Mouse (Mus musculus) regulatory T cell (primary cell): ENCODE data around the gene Cplx2.

Source experiments
- in situ Hi-C: fragments of 300-600 bp; cut with MboI, MseI; formaldehyde crosslinking; loops from one replicate; pipeline ENCODE4 v1.15.1; 2025; ENCODE audit warnings: high pct_unique_total_duplicates

Cplx2 gene

DNA sequence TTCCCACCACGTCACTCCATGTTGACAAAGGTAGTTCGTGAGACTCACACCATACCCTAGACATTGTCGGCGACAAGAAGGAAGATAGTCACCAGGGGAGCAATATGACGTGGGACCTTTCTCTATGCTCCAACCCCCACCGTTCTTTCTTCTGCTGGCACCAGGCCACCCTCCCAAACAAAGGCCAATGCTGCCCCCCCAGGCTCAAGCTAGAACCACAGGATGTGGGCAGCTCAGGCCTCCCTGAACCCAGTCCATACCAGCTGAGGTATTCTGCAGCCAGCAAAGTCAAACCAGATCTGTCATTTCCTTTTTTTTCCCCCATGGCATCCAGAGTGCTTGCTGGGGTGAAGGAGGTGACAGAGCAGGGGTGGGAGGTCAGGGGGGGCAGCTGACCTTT lies 3.4 kb upstream of the Cplx2 start:
- in situ Hi-C loops: loop anchor here (10.0 kb wide), 1 partner anchor 1867 kb away; no protein-coding TSS in a partner anchor

DNA sequence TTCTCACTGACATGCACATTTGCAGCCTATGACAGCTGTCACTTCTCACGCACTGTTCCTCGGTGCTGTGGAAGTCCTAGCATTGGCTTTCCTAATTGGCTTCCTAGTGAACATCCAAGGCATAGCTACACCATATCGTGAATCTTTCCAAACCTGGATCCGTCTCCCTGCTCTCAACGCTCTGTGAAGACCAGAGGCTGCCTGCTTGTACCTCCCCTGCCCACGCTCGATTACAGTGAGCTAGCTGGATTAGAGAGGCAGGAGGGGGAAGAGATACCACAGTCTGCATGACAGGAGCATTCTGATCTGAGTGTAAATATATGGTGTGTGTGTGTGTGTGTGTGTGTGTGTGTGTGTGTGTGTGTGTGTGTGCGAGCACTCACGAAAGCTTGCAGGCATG lies 3.0 kb upstream of the Cplx2 start:
- in situ Hi-C loops: loop anchor here (10.0 kb wide), 1 partner anchor 1867 kb away; no protein-coding TSS in a partner anchor

DNA sequence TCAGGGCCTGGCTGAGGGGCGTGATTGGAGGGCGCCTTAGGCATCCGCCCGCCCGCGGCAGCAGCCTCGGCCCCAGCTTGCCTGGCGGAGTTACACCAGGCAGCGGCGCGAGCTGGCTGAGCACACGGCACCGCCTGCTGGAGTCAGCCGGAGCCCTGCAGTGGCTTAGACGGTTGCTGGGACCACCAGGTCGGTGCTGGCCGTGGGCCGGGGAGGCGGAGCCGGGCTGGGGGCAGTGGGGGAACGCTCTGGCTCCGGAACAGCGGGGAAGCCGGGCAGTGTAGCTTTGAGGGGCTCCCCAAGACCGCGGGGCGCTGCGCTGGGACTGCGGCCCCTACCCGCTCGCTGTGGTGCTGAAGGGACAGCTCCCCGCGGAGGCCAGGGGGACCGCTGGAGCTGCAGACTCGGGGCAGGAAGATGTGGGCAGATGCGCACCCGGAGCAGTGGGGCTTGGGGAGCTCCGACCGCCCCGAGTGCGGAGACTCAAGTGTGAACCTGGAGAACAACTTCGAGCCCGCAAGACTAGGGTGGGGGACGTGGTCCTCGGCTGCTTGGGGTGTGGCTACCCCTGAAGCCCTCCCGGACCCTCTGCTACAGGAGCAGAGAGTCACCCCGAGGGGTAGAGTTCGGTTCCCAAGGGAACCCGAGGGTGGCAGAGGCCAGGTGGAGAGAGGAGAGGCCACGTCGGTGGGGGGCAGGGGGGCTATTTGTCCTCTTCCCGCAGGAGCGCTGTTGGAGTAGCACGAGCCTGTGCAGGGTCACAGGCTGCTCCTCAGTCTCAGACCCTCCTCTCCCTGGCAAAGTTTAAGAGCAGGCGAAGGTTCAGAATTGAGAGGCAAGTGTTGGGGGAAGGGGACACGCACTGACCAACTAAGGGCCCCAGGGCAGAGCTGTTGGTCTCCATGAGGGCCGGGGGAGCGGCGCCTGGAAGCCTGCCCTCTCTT lies 510 bp downstream of the Cplx2 start:
- in situ Hi-C loops: loop anchor here (10.0 kb wide), 2 partner anchors 117 to 257 kb away; no protein-coding TSS in a partner anchor

DNA sequence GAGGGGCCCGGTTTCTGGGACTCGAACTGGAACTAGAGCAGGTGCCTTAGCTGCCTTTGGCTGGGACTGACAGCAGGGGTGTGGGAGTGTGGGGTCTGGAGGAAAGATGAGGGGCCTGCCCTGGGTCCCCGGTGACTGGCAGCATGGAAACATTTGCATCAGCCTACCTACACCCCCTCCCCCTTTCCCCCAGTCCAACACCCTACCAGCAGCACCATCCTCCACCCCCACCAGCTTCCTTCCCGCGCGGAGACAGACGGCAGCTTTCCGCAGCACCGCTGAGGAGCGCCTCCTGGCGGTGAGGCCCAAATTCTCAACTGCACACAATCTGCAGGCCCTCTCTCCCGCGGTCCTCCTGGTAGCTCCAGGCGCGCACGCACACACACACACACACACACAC lies 1.5 kb downstream of the Cplx2 start:
- in situ Hi-C loops: loop anchor here (10.0 kb wide), 2 partner anchors 118 to 258 kb away; no protein-coding TSS in a partner anchor

DNA sequence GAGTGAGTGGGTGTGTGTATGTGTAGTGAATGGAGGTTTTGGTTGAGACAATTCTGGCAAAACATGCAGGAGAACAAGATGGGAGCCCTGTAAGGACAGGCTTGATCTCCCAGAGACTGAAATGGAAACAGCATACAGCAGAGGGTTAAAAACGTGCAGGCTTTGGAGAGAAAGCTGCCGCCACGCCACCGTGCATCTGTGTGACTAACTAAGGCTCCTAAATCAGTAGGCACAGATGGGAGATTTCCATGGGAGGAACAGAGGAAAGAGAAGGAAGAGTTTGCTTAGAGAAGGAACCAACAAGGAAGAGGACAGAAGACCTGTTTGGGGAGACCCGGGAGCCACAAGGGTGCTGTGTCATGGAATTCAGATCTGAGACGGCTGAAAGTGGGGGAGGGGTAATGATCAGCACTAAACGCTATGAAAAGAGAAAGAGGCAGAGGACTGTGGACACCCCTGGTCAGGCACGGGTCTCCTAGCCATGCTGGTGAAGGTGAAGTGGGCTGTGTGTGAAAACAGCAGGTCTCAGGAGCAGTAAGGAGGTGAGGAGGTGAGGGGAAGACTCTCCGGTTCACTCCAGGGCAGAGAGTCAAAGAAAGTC lies 3.1 kb downstream of the Cplx2 start:
- in situ Hi-C loops: loop anchor here (10.0 kb wide), 2 partner anchors 119 to 259 kb away; no protein-coding TSS in a partner anchor

DNA sequence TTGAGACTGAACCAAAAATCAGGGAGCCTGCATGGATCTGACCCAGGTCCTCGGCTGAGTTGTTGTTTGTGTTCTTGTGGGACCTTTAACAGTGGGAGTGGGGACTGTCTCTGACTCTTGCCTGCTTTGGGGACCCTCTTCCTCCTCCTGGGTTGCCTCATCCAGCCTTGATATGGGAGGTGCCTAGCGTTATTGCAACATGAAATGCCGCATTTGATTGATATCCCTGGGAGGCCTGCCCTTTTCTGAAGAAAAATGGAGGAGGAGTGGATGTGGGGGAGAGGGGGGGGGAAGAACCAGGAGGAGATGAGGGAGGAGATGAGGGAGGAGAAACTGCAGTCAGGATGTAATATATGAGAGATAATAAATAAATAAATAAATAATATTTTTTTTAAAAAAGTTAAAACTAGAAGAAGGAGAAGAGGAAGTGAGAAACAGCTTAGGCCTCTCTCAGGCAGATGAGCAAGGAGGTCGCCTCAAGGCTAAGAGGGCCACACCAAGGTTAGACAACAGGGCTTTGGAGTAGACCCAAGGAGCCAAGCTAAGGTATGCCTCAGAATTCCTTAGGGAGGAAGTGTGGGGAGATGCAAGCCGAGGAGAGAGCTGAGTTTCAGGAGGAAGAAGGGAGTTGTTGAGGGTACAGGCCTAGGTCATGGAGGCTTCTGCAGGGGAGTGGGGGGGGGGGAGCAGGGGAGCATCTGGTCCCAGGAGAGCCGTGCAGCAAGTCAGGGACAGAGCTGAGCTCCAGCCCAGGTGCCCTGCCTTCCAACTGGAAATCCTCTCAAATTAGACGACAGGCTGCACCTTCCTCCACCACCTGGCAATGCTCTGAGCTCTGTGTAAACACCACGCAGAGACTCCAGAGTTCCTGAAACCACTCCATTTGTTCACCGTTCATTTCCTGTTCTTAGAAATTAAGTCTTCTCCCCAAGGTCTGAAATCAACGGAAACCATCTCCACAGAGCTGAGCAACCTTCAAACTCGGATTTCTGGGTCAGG lies 4.6 kb downstream of the Cplx2 start:
- in situ Hi-C loops: loop anchor here (10.0 kb wide), 2 partner anchors 121 to 261 kb away; no protein-coding TSS in a partner anchor

DNA sequence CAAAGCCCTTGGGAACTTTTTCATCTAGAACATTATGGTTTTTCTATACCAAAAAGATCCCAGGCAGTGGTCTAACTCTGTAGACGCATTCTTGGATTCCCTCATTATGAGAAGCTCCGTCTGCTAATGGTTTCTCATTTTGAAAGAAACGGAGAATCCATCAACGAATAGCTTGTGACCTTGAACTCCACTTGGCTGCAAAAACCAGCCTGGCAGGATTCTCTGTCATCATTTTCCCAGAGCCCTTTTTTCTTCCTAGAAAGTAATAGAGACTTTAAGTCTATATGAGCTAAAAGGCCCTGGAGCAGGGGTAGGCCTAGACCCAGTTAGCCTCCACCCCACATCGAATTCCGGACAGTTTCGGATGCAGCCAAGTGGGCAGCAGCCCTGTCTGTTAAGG lies 5.6 kb downstream of the Cplx2 start:
- in situ Hi-C loops: loop anchor here (10.0 kb wide), 2 partner anchors 122 to 262 kb away; no protein-coding TSS in a partner anchor

DNA sequence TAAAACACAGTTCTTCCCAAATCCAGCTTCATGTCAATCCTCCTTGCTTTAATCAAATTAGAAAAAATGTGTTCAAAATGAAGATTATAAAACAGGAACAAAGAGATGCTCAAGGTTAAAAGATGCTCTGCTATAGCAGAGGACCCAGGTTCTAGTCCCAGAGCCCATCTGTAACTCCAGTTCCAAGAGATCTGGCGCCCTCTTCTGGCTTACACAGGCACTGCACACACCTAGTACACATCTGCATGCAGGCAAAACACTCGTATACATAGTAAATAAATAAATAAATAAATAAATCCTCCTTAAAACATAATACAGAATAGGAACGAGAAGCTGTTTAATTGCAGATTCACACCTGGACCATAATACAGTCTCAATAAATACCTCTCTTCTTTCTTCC lies 6.9 kb downstream of the Cplx2 start:
- in situ Hi-C loops: loop anchor here (10.0 kb wide), 2 partner anchors 123 to 263 kb away; no protein-coding TSS in a partner anchor

DNA sequence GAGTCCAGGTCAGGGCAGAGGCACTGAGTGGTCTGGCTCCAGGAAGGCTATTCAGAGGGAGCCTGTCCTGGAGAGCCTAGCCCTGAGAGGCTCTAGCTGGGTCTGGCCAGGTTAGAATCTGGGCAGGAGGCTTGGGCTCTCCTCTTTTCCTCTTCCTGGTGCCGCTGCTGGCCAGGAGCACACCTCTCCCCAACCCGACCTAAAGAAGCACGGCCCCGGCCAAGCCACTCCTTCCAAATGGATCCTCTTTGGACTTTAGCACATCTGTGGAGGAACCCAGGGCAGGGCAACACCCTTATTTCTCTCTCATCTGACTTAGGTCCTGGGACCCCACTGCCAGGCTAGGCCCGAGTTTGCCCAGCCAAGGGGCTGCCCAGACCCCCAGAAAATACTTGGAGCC lies 9.3 kb downstream of the Cplx2 start:
- in situ Hi-C loops: no loop called here

DNA sequence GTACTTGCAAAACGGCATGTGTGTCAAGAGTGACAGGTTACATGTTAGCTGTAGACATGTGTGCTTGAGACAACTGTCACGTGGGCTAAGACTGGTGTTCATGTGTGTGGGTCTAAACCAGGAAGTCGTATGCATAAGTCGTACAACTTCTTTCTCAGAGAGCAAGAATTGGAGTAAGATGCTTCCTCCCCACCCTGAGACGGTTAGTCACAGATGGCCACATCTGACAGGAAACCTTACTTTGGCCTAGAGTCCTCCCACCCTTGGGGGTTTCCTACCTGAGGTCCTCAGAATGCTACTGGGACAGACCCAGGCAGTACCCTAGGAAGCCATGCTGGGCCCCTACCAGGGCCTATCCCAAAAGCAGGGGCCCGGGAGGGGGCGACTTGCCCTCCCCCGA lies 10.2 kb downstream of the Cplx2 start:
- in situ Hi-C loops: no loop called here

DNA sequence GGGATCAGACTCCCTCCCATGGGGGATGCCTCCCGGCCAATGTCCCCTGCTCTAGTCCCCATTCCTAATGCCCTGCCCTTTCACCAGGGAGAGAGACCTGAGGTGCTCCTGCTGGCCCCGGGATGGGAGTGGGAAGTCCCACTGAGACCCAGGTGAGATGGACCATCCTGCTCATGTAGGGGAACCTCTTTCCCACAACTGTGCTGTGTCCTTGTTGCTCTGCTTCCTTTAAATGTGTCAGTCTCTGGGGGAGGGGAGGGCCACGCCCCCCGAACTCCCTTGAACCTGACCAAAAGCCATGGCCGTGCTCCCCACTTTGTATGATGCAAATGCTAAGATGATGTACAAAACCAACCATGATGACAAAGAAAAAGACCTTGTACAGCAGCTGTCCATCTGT lies 12.4 kb downstream of the Cplx2 start:
- in situ Hi-C loops: no loop called here

DNA sequence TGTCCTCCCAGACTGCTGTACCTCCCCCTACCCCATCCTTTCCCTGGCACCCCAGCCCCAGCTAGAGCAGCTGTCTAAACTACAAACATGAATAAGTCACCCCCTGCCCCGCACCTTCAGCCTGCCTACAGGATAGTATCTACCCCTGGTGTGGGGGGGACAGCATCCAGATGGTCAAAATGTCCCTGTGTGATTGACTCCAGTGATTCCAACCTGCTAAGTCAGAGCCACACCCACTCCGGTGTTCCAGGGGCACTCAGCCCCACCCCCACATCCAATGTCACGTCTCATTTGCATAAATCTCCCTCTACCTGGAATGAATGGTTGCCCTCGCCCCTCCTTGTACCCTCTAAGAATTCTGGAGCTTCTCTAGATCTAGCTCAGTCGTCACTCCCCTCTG lies 13.4 kb downstream of the Cplx2 start:
- in situ Hi-C loops: no loop called here

DNA sequence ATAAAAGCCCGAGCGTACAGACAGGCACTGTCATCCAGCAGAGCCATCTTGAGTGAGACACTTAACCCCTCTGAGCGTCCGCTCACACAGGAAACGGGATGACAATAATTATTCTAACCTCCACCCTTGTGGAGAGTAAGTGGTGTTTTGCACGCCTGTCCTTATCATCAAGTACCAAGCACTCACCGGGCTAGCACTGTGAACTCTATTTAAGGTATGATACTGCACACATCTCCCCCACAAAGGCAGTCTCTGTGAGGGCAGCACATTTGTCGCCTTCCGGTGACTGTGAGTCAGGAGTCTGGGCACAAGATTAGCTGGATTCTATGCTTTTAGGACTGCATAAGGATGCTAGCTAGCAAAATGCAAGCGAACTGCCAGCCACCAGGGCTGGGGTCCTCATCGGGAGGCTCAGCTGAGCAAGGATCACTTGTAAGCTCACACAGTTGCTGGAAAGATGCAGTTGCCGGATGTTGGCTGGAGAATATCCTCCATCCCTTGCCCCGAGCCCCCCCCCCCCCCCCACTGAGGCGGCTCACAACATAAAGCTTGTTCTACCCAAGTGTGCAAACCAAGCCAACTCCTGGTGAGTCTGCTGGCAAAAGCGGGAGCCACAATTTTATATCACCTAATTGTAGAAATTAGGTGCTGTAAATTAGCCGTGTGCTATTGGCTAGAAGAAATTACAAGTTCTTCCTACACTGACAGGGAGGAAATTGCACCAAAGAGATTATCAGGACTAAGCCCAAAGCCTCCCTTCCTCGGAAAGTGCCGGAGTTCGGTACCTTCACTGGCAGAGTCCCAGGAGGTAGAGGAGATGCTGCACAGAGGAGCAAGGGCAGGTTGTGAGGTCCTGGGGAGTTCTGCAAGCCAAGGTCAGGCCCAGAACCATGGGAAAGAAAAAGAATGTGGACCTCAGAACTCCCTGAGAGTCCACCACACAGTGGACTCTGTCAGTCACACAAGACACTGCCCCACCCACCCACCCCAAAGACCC lies 14.2 kb downstream of the Cplx2 start:
- in situ Hi-C loops: no loop called here

DNA sequence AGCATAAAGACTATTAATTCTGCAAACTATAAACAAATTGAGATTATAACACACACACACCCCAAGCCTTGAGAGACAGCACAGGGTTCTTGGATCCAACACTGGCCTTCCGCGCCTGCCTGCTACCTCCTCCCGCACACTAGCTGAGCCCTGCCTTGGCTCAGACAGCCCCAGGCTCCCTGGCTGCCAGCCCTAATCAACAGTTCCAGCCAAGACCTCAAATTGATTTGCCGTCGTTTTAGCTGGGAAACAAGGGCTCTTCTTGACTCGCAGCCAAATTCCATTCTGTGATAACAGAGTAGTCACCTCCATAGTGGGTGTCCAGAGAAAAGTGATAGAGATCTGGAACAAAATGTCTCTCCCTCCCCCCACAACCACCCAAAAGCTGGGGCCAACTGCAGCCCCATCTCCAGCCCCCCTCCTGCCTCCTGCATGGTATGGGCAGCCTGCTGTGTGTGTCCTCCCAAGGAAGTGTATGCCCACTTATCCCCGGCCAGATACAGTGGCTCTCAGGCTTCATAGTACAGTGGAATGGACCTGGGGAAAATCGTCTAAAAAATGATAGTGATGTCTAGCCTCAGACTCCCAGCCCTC lies 18.9 kb downstream of the Cplx2 start:
- in situ Hi-C loops: no loop called here

DNA sequence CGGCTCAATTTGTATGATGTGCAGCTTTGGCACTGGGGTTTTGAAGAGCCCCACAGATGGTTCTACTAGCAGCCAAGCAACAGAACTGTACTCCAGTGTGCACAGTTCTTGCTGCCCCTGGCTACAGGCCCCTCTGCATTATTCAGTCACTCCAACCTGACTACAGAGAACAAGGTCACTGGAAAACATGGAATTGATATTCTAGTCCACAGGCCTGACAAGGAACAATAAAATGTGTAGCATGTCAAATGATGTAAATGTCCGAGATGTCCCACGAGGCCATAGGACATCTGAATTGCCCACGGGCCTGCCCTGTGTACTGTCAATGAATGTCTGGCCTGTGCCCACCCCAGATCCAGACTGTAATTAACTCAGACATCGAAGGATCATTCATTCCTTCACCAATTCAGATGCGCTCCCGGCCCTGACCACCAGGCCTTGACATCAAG lies 19.4 kb downstream of the Cplx2 start:
- in situ Hi-C loops: no loop called here

DNA sequence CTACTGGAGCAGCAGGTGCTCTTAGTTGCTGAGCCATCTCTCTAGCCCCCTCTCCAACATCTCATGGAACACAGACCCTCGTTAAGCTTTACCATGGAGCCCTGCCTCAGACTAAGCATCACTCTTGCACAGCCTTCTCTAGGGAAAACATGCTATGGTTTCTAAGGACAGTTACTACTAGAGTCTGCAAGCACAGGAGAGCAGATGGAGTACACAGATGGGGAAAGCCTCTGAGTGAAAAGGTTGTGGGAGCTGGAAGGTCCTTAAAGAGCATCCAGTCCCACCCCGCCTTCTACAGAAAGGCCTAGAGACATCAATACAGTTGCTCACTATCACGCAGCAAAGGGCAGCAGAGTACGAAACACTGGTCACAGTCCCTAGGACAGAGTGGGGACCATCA lies 20.2 kb downstream of the Cplx2 start:
- in situ Hi-C loops: no loop called here

DNA sequence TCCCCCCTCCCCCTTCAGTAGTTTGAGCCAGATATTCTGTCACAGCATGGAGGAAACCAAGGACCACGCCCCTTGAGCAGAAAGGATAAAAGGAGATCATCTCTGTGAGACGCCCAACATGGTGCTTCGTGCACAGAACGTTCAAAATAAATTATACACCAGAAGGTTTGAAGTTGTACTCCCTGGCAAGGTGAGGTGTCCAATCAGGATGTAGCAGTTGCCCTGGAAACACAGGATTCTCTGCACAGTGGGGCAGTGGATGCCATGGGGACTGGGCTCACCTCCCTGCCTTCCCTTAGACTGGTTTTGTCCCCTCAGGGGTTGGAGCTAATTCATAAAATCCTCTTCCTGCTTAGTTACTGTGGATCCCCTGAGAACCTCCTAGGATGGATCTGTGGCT lies 25.9 kb downstream of the Cplx2 start:
- in situ Hi-C loops: no loop called here

DNA sequence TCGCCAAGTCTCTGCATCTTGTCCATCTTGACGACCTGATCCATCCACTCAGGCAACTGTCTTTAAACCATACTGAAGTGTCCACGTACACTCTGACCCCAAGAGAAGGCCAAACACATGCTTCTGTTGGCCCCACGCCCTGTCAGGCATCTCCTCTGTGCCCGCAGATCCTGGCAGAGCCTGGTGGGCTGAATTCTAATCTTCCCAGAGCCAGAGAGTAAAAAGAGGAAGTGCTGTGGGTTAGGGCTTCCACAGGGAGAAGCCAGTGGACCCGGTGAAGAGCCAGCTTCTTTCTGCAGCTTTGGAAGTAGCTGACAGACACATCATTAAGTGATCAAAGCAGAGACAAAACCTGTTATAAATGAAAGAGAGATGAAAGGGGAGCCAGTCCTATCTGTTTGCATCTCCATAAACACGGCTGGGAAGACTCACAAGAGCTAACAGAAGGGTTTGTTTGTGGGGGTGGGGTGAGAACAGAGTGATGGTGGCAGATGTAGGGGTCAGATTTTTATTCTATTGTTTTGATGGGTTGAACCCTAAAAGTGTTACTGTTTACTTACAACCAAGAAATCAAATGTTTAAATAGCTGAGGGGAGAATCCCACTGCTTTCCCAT lies 29.5 kb downstream of the Cplx2 start:
- in situ Hi-C loops: no loop called here

DNA sequence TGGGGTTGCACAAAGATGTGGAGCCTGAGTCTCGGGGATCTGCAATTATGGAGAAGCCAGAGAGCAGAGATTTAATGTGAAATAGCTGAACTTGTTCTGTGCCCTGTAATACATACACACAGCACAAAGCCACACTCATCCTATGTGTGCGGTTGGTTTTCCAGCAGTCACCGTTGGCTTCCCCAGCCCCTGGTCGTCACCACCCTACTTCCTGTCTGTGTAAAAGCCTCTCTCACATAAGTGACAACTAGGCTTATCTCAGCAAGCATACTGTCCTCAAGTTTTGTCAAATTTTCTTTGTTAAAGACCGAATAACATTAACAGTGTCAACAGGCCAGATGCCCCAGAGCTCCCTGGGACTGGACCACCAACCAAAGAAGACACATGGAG lies 30.0 kb downstream of the Cplx2 start:
- in situ Hi-C loops: no loop called here
